7 mouse cellular contexts compared by ENCODE assay signal in genomic region chr1:73926279-73926678, GRCm38 (mm10).
DNase-seq lines count a peak whose midpoint lies in the region; ATAC-seq and TF ChIP-seq lines count a peak whose summit lies in the region.

No protein-coding gene starts in this region.

- no peak overlapping the region for H3K4me3 ChIP-seq in heart, embryonic 11.5 days (ENCODE audit: low read depth, low read length)
- no peak overlapping the region for H3K4me3 ChIP-seq in liver, postnatal 0 days (ENCODE audit: low read depth, low read length)
- no peak overlapping the region for H3K4me3 ChIP-seq in stomach, postnatal 0 days (ENCODE audit: low read depth, low read length)

- WGBS in heart, embryonic 11.5 days (ENCODE audit: insufficient replicate concordance), result 57% methylated on average over 7 of the region's 7 CpGs
- WGBS in liver, postnatal 0 days (ENCODE audit: insufficient replicate concordance), result 77% methylated on average over 7 of the region's 7 CpGs
- 64% methylated on average over 7 of the region's 7 CpGs for WGBS in stomach, postnatal 0 days

- H3K9me3 ChIP-seq in heart, embryonic 11.5 days (replicated peaks; ENCODE audit: control insufficient read depth, low read length), result no peaks in the 10 kb centered on the region
- H3K9me3 ChIP-seq in liver, postnatal 0 days (ENCODE audit: low read length), result no peaks in the 10 kb centered on the region
- H3K9me3 ChIP-seq in stomach, postnatal 0 days (ENCODE audit: control insufficient read depth, low read length), result no peaks in the 10 kb centered on the region

- peak; percentile 40 for TF ChIP-seq CTCF in liver, postnatal 0 days (IDR thresholded peaks at IDR 0.05; ENCODE audit: low read depth)
- TF ChIP-seq CTCF in stomach, postnatal 0 days (IDR thresholded peaks at IDR 0.05; ENCODE audit: low read depth), result peak; percentile 64

- H3K27me3 ChIP-seq in heart, embryonic 11.5 days (ENCODE audit: control insufficient read depth, insufficient read depth, low read length), result no peaks in the 10 kb centered on the region
- H3K27me3 ChIP-seq in liver, postnatal 0 days (ENCODE audit: insufficient read depth, low read length), result no peaks in the 10 kb centered on the region
- no peaks in the 10 kb centered on the region for H3K27me3 ChIP-seq in stomach, postnatal 0 days (ENCODE audit: control insufficient read depth, insufficient read depth, low read length)

- H3K4me2 ChIP-seq in heart, embryonic 11.5 days, result no peak overlapping the region
- H3K4me2 ChIP-seq in liver, postnatal 0 days (ENCODE audit: low read depth, low read length), result no peak overlapping the region
- no peak overlapping the region for H3K4me2 ChIP-seq in stomach, postnatal 0 days (replicated peaks; ENCODE audit: low read depth)

- ATAC-seq in heart, embryonic 11.5 days (replicated peaks; ENCODE audit: insufficient number of reproducible peaks, low FRiP score, low TSS enrichment), result no peak
- ATAC-seq in liver, postnatal 0 days, result no peak
- ATAC-seq in stomach, postnatal 0 days (ENCODE audit: low FRiP score, low TSS enrichment), result no peak

- H3K36me3 ChIP-seq in heart, embryonic 11.5 days (ENCODE audit: control insufficient read depth, insufficient read depth, low read length), result peaks cover 30% of the 10 kb centered on the region
- H3K36me3 ChIP-seq in liver, postnatal 0 days (replicated peaks; ENCODE audit: insufficient read depth, low read length), result peaks cover 44% of the 10 kb centered on the region
- H3K36me3 ChIP-seq in stomach, postnatal 0 days (ENCODE audit: control insufficient read depth, insufficient read depth, low read length), result peaks cover 24% of the 10 kb centered on the region

- H3K4me1 ChIP-seq in heart, embryonic 11.5 days (ENCODE audit: control insufficient read depth, insufficient read depth, low read length), result peaks cover 31% of the 10 kb centered on the region
- peaks cover 19% of the 10 kb centered on the region for H3K4me1 ChIP-seq in liver, postnatal 0 days (ENCODE audit: insufficient read depth)
- no peaks in the 10 kb centered on the region for H3K4me1 ChIP-seq in stomach, postnatal 0 days (replicated peaks; ENCODE audit: control insufficient read depth, insufficient read depth)

- H3K9ac ChIP-seq in heart, embryonic 11.5 days (ENCODE audit: low read depth, low read length), result no peak overlapping the region
- H3K9ac ChIP-seq in liver, postnatal 0 days (replicated peaks), result no peak overlapping the region
- no peak overlapping the region for H3K9ac ChIP-seq in stomach, postnatal 0 days (ENCODE audit: low read length)

- no peak for DNase-seq in heart, adult 18-20 months
- no peak for DNase-seq in liver, postnatal 0 days
- DNase-seq in liver, result no peak
- peak; percentile 62 for DNase-seq in NIH3T3 (ENCODE audit: low read depth)
- peak; percentile 41 for DNase-seq in stomach, postnatal 0 days (ENCODE audit: low spot score)
- no peak for DNase-seq in urinary bladder, postnatal 4 days (ENCODE audit: low spot score in 2 of 2)

- TF ChIP-seq EP300 in liver, postnatal 0 days (IDR thresholded peaks at IDR 0.05; ENCODE audit: low read depth), result no peak
- TF ChIP-seq EP300 in stomach, postnatal 0 days (optimal IDR thresholded peaks at IDR 0.05), result no peak

- H3K27ac ChIP-seq in heart, embryonic 11.5 days (ENCODE audit: low read depth, low read length), result 0 out of 2 replicates have a peak overlapping the region, but pooled peaks have one; percentile 29
- no peak overlapping the region for H3K27ac ChIP-seq in liver, postnatal 0 days (ENCODE audit: low read depth)
- H3K27ac ChIP-seq in stomach, postnatal 0 days (replicated peaks), result no peak overlapping the region

Comparison
In these comparisons a context has a peak if more than half of its experiments do, and no peak if none do; other contexts are left out.
1. DNase-seq: peak in NIH3T3 (single experiment) and stomach, postnatal 0 days (single experiment); none in heart, adult 18-20 months (0 of 2), liver, postnatal 0 days (single experiment), liver (single experiment) and urinary bladder, postnatal 4 days (0 of 2).